Mouse (Mus musculus): ENCODE measurements at regions not wholly inside any gene's neighbourhood (a gene's known extent, or its start where the extent isn't known, plus 50 kb on each side); places are given as distances from the start of the nearest gene placed in this dataset.

GRCm38 (mm10) chr1:88592036-88592435 lies 82.2 kb upstream of the Glrp1 start:
- TF ChIP-seq CTCF (IDR thresholded peaks at IDR 0.05), result no peak
- no peak for DNase-seq (ENCODE audit: extremely low spot score in 1 of 2, low spot score in 2 of 2)
- H3K27ac ChIP-seq, result no peak overlapping the region
- no peak overlapping the region for H3K4me3 ChIP-seq
- intact Hi-C loops (cut with DNase I), result no loop called here

GRCm38 (mm10) chr1:88590802-88591380 lies 81.0 kb upstream of the Glrp1 start:
- intact Hi-C loops (cut with DNase I), result no loop called here
- H3K4me3 ChIP-seq, result no peak overlapping the region
- DNase-seq (ENCODE audit: extremely low spot score in 1 of 2, low spot score in 2 of 2), result no peak
- no peak overlapping the region for H3K27ac ChIP-seq
- no peak for TF ChIP-seq CTCF (IDR thresholded peaks at IDR 0.05)

GRCm38 (mm10) chr1:88588747-88589146 lies 78.9 kb upstream of the Glrp1 start:
- no peak for DNase-seq (ENCODE audit: extremely low spot score in 1 of 2, low spot score in 2 of 2)
- no peak overlapping the region for H3K4me3 ChIP-seq
- H3K27ac ChIP-seq, result no peak overlapping the region
- no peak for TF ChIP-seq CTCF (IDR thresholded peaks at IDR 0.05)
- intact Hi-C loops (cut with DNase I), result no loop called here

GRCm38 (mm10) chr1:88586823-88587820 lies 77.3 kb upstream of the Glrp1 start:
- intact Hi-C loops (cut with DNase I), result no loop called here
- Histone ChIP-seq H3K4me3 (no peak overlapping the region), H3K27ac (0 out of 2 replicates have a peak overlapping the region, but pooled peaks have one; percentile 11)
- no peak for TF ChIP-seq CTCF (IDR thresholded peaks at IDR 0.05)
- DNase-seq (ENCODE audit: extremely low spot score in 1 of 2, low spot score in 2 of 2), result peak in 1 of 2 experiments; percentile 14

- Histone ChIP-seq H3K4me3 (no peak overlapping the region), H3K27ac (no peak overlapping the region)
- TF ChIP-seq CTCF (IDR thresholded peaks at IDR 0.05), result no peak
- intact Hi-C loops (cut with DNase I), result no loop called here
- no peak for DNase-seq (ENCODE audit: extremely low spot score in 1 of 2, low spot score in 2 of 2)
Measured at GRCm38 (mm10) chr1:88586128-88586527, 76.3 kb upstream of the Glrp1 start.

GRCm38 (mm10) chr1:88584515-88585033 lies 74.7 kb upstream of the Glrp1 start:
- Histone ChIP-seq H3K27ac (no peak overlapping the region), H3K4me3 (no peak overlapping the region)
- no peak for TF ChIP-seq CTCF (IDR thresholded peaks at IDR 0.05)
- intact Hi-C loops (cut with DNase I), result no loop called here
- DNase-seq (ENCODE audit: extremely low spot score in 1 of 2, low spot score in 2 of 2), result no peak

GRCm38 (mm10) chr1:88578231-88578620 lies 68.4 kb upstream of the Glrp1 start:
- no peak overlapping the region for H3K27ac ChIP-seq
- no peak for DNase-seq (ENCODE audit: extremely low spot score in 1 of 2, low spot score in 2 of 2)
- intact Hi-C loops (cut with DNase I), result no loop called here
- no peak for TF ChIP-seq CTCF (IDR thresholded peaks at IDR 0.05)
- H3K4me3 ChIP-seq, result no peak overlapping the region

- intact Hi-C loops (cut with DNase I), result no loop called here
- no peak for TF ChIP-seq CTCF (IDR thresholded peaks at IDR 0.05)
- DNase-seq (ENCODE audit: extremely low spot score in 1 of 2, low spot score in 2 of 2), result no peak
- H3K27ac ChIP-seq, result no peak overlapping the region
- no peak overlapping the region for H3K4me3 ChIP-seq
Measured at GRCm38 (mm10) chr1:88577498-88578230, 67.8 kb upstream of the Glrp1 start.

GRCm38 (mm10) chr1:88575917-88576669 lies 66.2 kb upstream of the Glrp1 start:
- intact Hi-C loops (cut with DNase I), result no loop called here
- TF ChIP-seq CTCF (IDR thresholded peaks at IDR 0.05), result no peak
- no peak overlapping the region for H3K27ac ChIP-seq
- no peak overlapping the region for H3K4me3 ChIP-seq
- no peak for DNase-seq (ENCODE audit: extremely low spot score in 1 of 2, low spot score in 2 of 2)

- no peak overlapping the region for H3K27ac ChIP-seq
- no peak for TF ChIP-seq CTCF (IDR thresholded peaks at IDR 0.05)
- no peak overlapping the region for H3K4me3 ChIP-seq
- no peak for DNase-seq (ENCODE audit: extremely low spot score in 1 of 2, low spot score in 2 of 2)
- intact Hi-C loops (cut with DNase I), result no loop called here
Measured at GRCm38 (mm10) chr1:88575291-88575690, 65.4 kb upstream of the Glrp1 start.

GRCm38 (mm10) chr1:88572161-88572560 lies 62.3 kb upstream of the Glrp1 start:
- intact Hi-C loops (cut with DNase I), result no loop called here

More at GRCm38 (mm10) chr1:88572161-88572560, 62.3 kb upstream of the Glrp1 start:
- no peak overlapping the region for H3K4me3 ChIP-seq
- H3K27ac ChIP-seq, result no peak overlapping the region
- no peak for DNase-seq (ENCODE audit: extremely low spot score in 1 of 2, low spot score in 2 of 2)
- no peak for TF ChIP-seq CTCF (IDR thresholded peaks at IDR 0.05)

Measured in left cerebral cortex, adult 2 months (tissue).